Mouse (Mus musculus) limb, embryonic 11.5 days (tissue): ENCODE results near the gene Apobec2. TPM values are rescaled to one million over a fixed set of nuclear protein-coding genes. Genes with fewer than 3 reads are reported as not detected.

Experiments
- ATAC-seq: fragments of 200-750 bp; cut with Nextera tagmentation; 2 replicates; pipeline ENCODE4 v1.8.0; 2017; ENCODE audit warnings: low read depth; ENCODE audit not compliant: insufficient number of reproducible peaks, low FRiP score, low TSS enrichment
- DNase-seq: peaks from one replicate; pipeline ENCODE4 v3.0.0-alpha.2; 2015; ENCODE audit warnings: low spot score
- H3K27ac ChIP-seq: fragments of 300-500 bp; sonication (generic); replicated peaks from 2 replicates; pipeline ENCODE4 v1.5.1; 2014; ENCODE audit warnings: low read depth, mild to moderate bottlenecking, low read length
- H3K27me3 ChIP-seq: fragments of 300-500 bp; sonication (generic); 2 replicates; pipeline ENCODE4 v1.6.1; 2014; ENCODE audit warnings: mild to moderate bottlenecking, low read length, mixed read lengths; ENCODE audit not compliant: control insufficient read depth, insufficient read depth
- H3K36me3 ChIP-seq: fragments of 300-500 bp; sonication (generic); 2 replicates; pipeline ENCODE4 v1.6.1; 2014; ENCODE audit warnings: mild to moderate bottlenecking, low read length, moderate library complexity, mixed read lengths; ENCODE audit not compliant: control insufficient read depth, insufficient read depth
- H3K4me1 ChIP-seq: fragments of 300-500 bp; sonication (generic); 2 replicates; pipeline ENCODE4 v1.6.1; 2014; ENCODE audit warnings: low read length, mixed read lengths; ENCODE audit not compliant: control insufficient read depth, insufficient read depth
- H3K4me2 ChIP-seq: fragments of 300-500 bp; sonication (generic); 2 replicates; pipeline ENCODE4 v1.6.1; 2014; ENCODE audit warnings: low read depth, mild to moderate bottlenecking, moderate library complexity; ENCODE audit not compliant: severe bottlenecking
- H3K4me3 ChIP-seq: fragments of 300-500 bp; sonication (generic); 2 replicates; pipeline ENCODE4 v1.5.1; 2014; ENCODE audit warnings: low read depth, low read length
- H3K9ac ChIP-seq: fragments of 300-500 bp; sonication (generic); 2 replicates; pipeline ENCODE4 v1.6.1; 2014; ENCODE audit warnings: mild to moderate bottlenecking, low read length
- H3K9me3 ChIP-seq: fragments of 300-500 bp; sonication (generic); 2 replicates; pipeline ENCODE4 v1.6.1; 2016; ENCODE audit warnings: low read length; ENCODE audit not compliant: control insufficient read depth
- WGBS: fragments of 180-500 bp; shearing (Covaris S2); extraction: QIAGEN DNeasy Blood & Tissue Kit; methylation state at CpG from one replicate; pipeline ENCODE4 v1.1.7; 2014; 5-methylcytosine and 5-hydroxymethylcytosine counted together
- polyA plus RNA-seq: library from polyadenylated mRNA; unstranded; fragments of >200 nt; fragmentation: Nextera tagmentation; extraction: Ambion mirVana; gene quantifications from 2 replicates; pipeline ENCODE4 v1.2.1, GENCODE M21; 2014

Apobec2 gene
- polyA plus RNA-seq, 1 experiment from 2014 or later, result 1.5 TPM

- H3K4me1 ChIP-seq, result no peaks in the 10 kb centered on the region
- DNase-seq, result no peak
- H3K9me3 ChIP-seq, result no peaks in the 10 kb centered on the region
- no peak overlapping the region for H3K4me3 ChIP-seq
- ATAC-seq, result no peak
- H3K27ac ChIP-seq, result no peak overlapping the region
- WGBS, result 92% methylated on average over 5 of the region's 5 CpGs
- no peak overlapping the region for H3K4me2 ChIP-seq
- H3K27me3 ChIP-seq, result no peaks in the 10 kb centered on the region
- H3K9ac ChIP-seq, result no peak overlapping the region
- peaks cover 40% of the 10 kb centered on the region for H3K36me3 ChIP-seq
Observed at GRCm38 (mm10) chr17:48391446-48391845, 41.3 kb downstream of the Apobec2 start.

GRCm38 (mm10) chr17:48389442-48389841 is 43.3 kb downstream of the Apobec2 start:
- no peak overlapping the region for H3K4me3 ChIP-seq
- H3K9me3 ChIP-seq, result no peaks in the 10 kb centered on the region
- 91% methylated on average over 5 of the region's 5 CpGs for WGBS

GRCm38 (mm10) chr17:48388666-48389065 is 44.1 kb downstream of the Apobec2 start:
- H3K4me2 ChIP-seq, result no peak overlapping the region
- no peaks in the 10 kb centered on the region for H3K9me3 ChIP-seq
- peaks cover 31% of the 10 kb centered on the region for H3K36me3 ChIP-seq
- WGBS, result 86% methylated on average over 2 of the region's 2 CpGs
- no peak for DNase-seq
- H3K4me3 ChIP-seq, result no peak overlapping the region
- no peak overlapping the region for H3K27ac ChIP-seq
- no peaks in the 10 kb centered on the region for H3K27me3 ChIP-seq
- H3K4me1 ChIP-seq, result no peaks in the 10 kb centered on the region
- no peak overlapping the region for H3K9ac ChIP-seq
- ATAC-seq, result no peak

More at GRCm38 (mm10) chr17:48389442-48389841, 43.3 kb downstream of the Apobec2 start:
- H3K36me3 ChIP-seq, result peaks cover 36% of the 10 kb centered on the region
- no peak overlapping the region for H3K9ac ChIP-seq
- no peak overlapping the region for H3K4me2 ChIP-seq
- no peaks in the 10 kb centered on the region for H3K4me1 ChIP-seq
- no peaks in the 10 kb centered on the region for H3K27me3 ChIP-seq
- H3K27ac ChIP-seq, result no peak overlapping the region
- ATAC-seq (no peak), DNase-seq (no peak)

GRCm38 (mm10) chr17:48385786-48386461 is 46.8 kb downstream of the Apobec2 start:
- ATAC-seq (no peak), DNase-seq (no peak)
- WGBS, result 83% methylated on average over 2 of the region's 2 CpGs
- H3K27ac ChIP-seq, result no peak overlapping the region
- H3K4me1 ChIP-seq, result no peaks in the 10 kb centered on the region
- H3K9ac ChIP-seq, result no peak overlapping the region
- no peaks in the 10 kb centered on the region for H3K27me3 ChIP-seq
- no peaks in the 10 kb centered on the region for H3K9me3 ChIP-seq
- H3K4me3 ChIP-seq, result no peak overlapping the region
- H3K4me2 ChIP-seq, result no peak overlapping the region
- peaks cover 19% of the 10 kb centered on the region for H3K36me3 ChIP-seq

GRCm38 (mm10) chr17:48379050-48379449 is 53.7 kb downstream of the Apobec2 start:
- DNase-seq (no peak), ATAC-seq (no peak)
- no peak overlapping the region for H3K4me3 ChIP-seq
- no peak overlapping the region for H3K9ac ChIP-seq
- H3K27me3 ChIP-seq, result no peaks in the 10 kb centered on the region
- no peaks in the 10 kb centered on the region for H3K4me1 ChIP-seq
- H3K36me3 ChIP-seq, result no peaks in the 10 kb centered on the region
- no peak overlapping the region for H3K27ac ChIP-seq
- H3K9me3 ChIP-seq, result no peaks in the 10 kb centered on the region
- no peak overlapping the region for H3K4me2 ChIP-seq

GRCm38 (mm10) chr17:48376102-48376501 is 56.6 kb downstream of the Apobec2 start:
- H3K27ac ChIP-seq, result no peak overlapping the region
- WGBS, result 95% methylated on average over 1 of the region's 1 CpGs
- no peaks in the 10 kb centered on the region for H3K27me3 ChIP-seq
- H3K36me3 ChIP-seq, result no peaks in the 10 kb centered on the region
- H3K9ac ChIP-seq, result no peak overlapping the region
- H3K9me3 ChIP-seq, result no peaks in the 10 kb centered on the region
- no peak overlapping the region for H3K4me3 ChIP-seq
- no peak overlapping the region for H3K4me2 ChIP-seq
- ATAC-seq, result no peak
- no peak for DNase-seq
- no peaks in the 10 kb centered on the region for H3K4me1 ChIP-seq

- DNase-seq (no peak), ATAC-seq (no peak)
- no peaks in the 10 kb centered on the region for H3K27me3 ChIP-seq
Observed at GRCm38 (mm10) chr17:48372987-48373386, 59.7 kb downstream of the Apobec2 start.

GRCm38 (mm10) chr17:48371621-48372020 is 61.1 kb downstream of the Apobec2 start:
- Histone ChIP-seq H3K4me3 (no peak overlapping the region), H3K27me3 (no peaks in the 10 kb centered on the region), H3K36me3 (no peaks in the 10 kb centered on the region), H3K27ac (no peak overlapping the region), H3K4me1 (no peaks in the 10 kb centered on the region), H3K4me2 (no peak overlapping the region), H3K9ac (no peak overlapping the region), H3K9me3 (no peaks in the 10 kb centered on the region)
- ATAC-seq (no peak), DNase-seq (no peak)

More at GRCm38 (mm10) chr17:48372987-48373386, 59.7 kb downstream of the Apobec2 start:
- WGBS, result 87% methylated on average over 8 of the region's 8 CpGs
- no peak overlapping the region for H3K4me3 ChIP-seq
- no peak overlapping the region for H3K9ac ChIP-seq
- H3K9me3 ChIP-seq, result no peaks in the 10 kb centered on the region
- no peak overlapping the region for H3K4me2 ChIP-seq
- H3K27ac ChIP-seq, result no peak overlapping the region
- no peaks in the 10 kb centered on the region for H3K4me1 ChIP-seq
- H3K36me3 ChIP-seq, result no peaks in the 10 kb centered on the region
